Comparison of ENCODE assay signal across 8 mouse cellular contexts in genomic region chr9:43339614-43340020, GRCm38 (mm10). TPM values are rescaled to one million over a fixed set of nuclear protein-coding genes. Genes with fewer than 3 reads are reported as not detected.
DNase-seq lines count a peak whose midpoint lies in the region; ATAC-seq and TF ChIP-seq lines count a peak whose summit lies in the region.

No protein-coding gene starts in this region.

- TF ChIP-seq EP300 in stomach, postnatal 0 days (optimal IDR thresholded peaks at IDR 0.05): no peak

- peak; percentile 94 for DNase-seq in intestine, embryonic 14.5 days (ENCODE audit: low spot score)
- peak; percentile 68 for DNase-seq in cerebellum, adult 8-10 months
- DNase-seq in forelimb bud, embryonic 11.5 days (ENCODE audit: low read depth, low spot score): peak; percentile 63
- DNase-seq in kidney, adult 18-20 months: peak; percentile 75
- peak; percentile 62 to 77 for DNase-seq in left cerebral cortex, postnatal 36 days (ENCODE audit: low spot score in 2 of 2)
- peak; percentile 86 for DNase-seq in midbrain, postnatal 0 days (ENCODE audit: low spot score)
- peak; percentile 73 for DNase-seq in stomach, postnatal 0 days (ENCODE audit: low spot score)

- no peaks in the 10 kb centered on the region for H3K4me1 ChIP-seq in intestine, embryonic 14.5 days (replicated peaks; ENCODE audit: control insufficient read depth, insufficient read depth, low read length)
- H3K4me1 ChIP-seq in intestine, embryonic 16.5 days (ENCODE audit: control insufficient read depth, insufficient read depth, low read length): no peaks in the 10 kb centered on the region
- H3K4me1 ChIP-seq in midbrain, postnatal 0 days (ENCODE audit: insufficient read depth, low read length): no peaks in the 10 kb centered on the region
- H3K4me1 ChIP-seq in stomach, postnatal 0 days (replicated peaks; ENCODE audit: control insufficient read depth, insufficient read depth): no peaks in the 10 kb centered on the region

- intact Hi-C loops in left cerebral cortex, postnatal 36 days (cut with DNase I): loop anchor here (2.0 to 10.0 kb wide), 4 partner anchors 151 to 633 kb away; no protein-coding TSS in a partner anchor

- 0% methylated on average over 2 of the region's 2 CpGs for WGBS in intestine, embryonic 14.5 days
- 0% methylated on average over 2 of the region's 2 CpGs for WGBS in intestine, embryonic 16.5 days
- WGBS in midbrain, postnatal 0 days: 0% methylated on average over 2 of the region's 2 CpGs
- 0% methylated on average over 2 of the region's 2 CpGs for WGBS in stomach, postnatal 0 days

- TF ChIP-seq CTCF in midbrain, postnatal 0 days (IDR thresholded peaks at IDR 0.05): peak; percentile 91
- peak; percentile 87 for TF ChIP-seq CTCF in stomach, postnatal 0 days (IDR thresholded peaks at IDR 0.05; ENCODE audit: low read depth)

- H3K9me3 ChIP-seq in intestine, embryonic 14.5 days (ENCODE audit: control insufficient read depth, low read length): no peaks in the 10 kb centered on the region
- no peaks in the 10 kb centered on the region for H3K9me3 ChIP-seq in intestine, embryonic 16.5 days (ENCODE audit: control insufficient read depth, low read length)
- no peaks in the 10 kb centered on the region for H3K9me3 ChIP-seq in midbrain, postnatal 0 days (ENCODE audit: low read length)
- H3K9me3 ChIP-seq in stomach, postnatal 0 days (ENCODE audit: control insufficient read depth, low read length): no peaks in the 10 kb centered on the region

- H3K36me3 ChIP-seq in intestine, embryonic 14.5 days (ENCODE audit: control insufficient read depth, insufficient read depth, low read length): no peaks in the 10 kb centered on the region
- no peaks in the 10 kb centered on the region for H3K36me3 ChIP-seq in intestine, embryonic 16.5 days (ENCODE audit: control insufficient read depth, insufficient read depth, low read length)
- no peaks in the 10 kb centered on the region for H3K36me3 ChIP-seq in midbrain, postnatal 0 days (ENCODE audit: insufficient read depth, low read length)
- H3K36me3 ChIP-seq in stomach, postnatal 0 days (ENCODE audit: control insufficient read depth, insufficient read depth, low read length): no peaks in the 10 kb centered on the region

- no peaks in the 10 kb centered on the region for H3K27me3 ChIP-seq in intestine, embryonic 14.5 days (replicated peaks; ENCODE audit: control insufficient read depth, insufficient read depth, low read length)
- H3K27me3 ChIP-seq in intestine, embryonic 16.5 days (replicated peaks; ENCODE audit: control insufficient read depth, insufficient read depth, low read length): no peaks in the 10 kb centered on the region
- no peaks in the 10 kb centered on the region for H3K27me3 ChIP-seq in midbrain, postnatal 0 days (ENCODE audit: insufficient read depth, low read length)
- H3K27me3 ChIP-seq in stomach, postnatal 0 days (ENCODE audit: control insufficient read depth, insufficient read depth, low read length): no peaks in the 10 kb centered on the region

- H3K27ac ChIP-seq in intestine, embryonic 14.5 days (ENCODE audit: low read depth): no peak overlapping the region
- H3K27ac ChIP-seq in intestine, embryonic 16.5 days (ENCODE audit: low read length): no peak overlapping the region
- H3K27ac ChIP-seq in midbrain, postnatal 0 days (ENCODE audit: low read depth, low read length): no peak overlapping the region
- H3K27ac ChIP-seq in stomach, postnatal 0 days (replicated peaks): no peak overlapping the region

- H3K9ac ChIP-seq in intestine, embryonic 14.5 days (ENCODE audit: low read length): no peak overlapping the region
- H3K9ac ChIP-seq in intestine, embryonic 16.5 days (ENCODE audit: low read depth, low read length): no peak overlapping the region
- H3K9ac ChIP-seq in midbrain, postnatal 0 days (replicated peaks; ENCODE audit: low read length, poor library complexity, severe bottlenecking): no peak overlapping the region
- H3K9ac ChIP-seq in stomach, postnatal 0 days (ENCODE audit: low read length): no peak overlapping the region

- no peak overlapping the region for H3K4me3 ChIP-seq in intestine, embryonic 14.5 days (ENCODE audit: low read depth, low read length)
- no peak overlapping the region for H3K4me3 ChIP-seq in intestine, embryonic 16.5 days (ENCODE audit: low read length)
- H3K4me3 ChIP-seq in midbrain, postnatal 0 days (ENCODE audit: low read depth, low read length): no peak overlapping the region
- no peak overlapping the region for H3K4me3 ChIP-seq in stomach, postnatal 0 days (ENCODE audit: low read depth, low read length)

- H3K4me2 ChIP-seq in intestine, embryonic 14.5 days (ENCODE audit: low read length): no peak overlapping the region
- no peak overlapping the region for H3K4me2 ChIP-seq in intestine, embryonic 16.5 days (ENCODE audit: low read depth, low read length)
- no peak overlapping the region for H3K4me2 ChIP-seq in midbrain, postnatal 0 days (ENCODE audit: low read depth, low read length, poor library complexity, severe bottlenecking)
- H3K4me2 ChIP-seq in stomach, postnatal 0 days (replicated peaks; ENCODE audit: low read depth): no peak overlapping the region

- no peak for ATAC-seq in intestine, embryonic 14.5 days (replicated peaks; ENCODE audit: low FRiP score, low TSS enrichment, low read depth)
- ATAC-seq in intestine, embryonic 16.5 days: no peak; the same call in 1 of the 2 replicates
- ATAC-seq in midbrain, postnatal 0 days (ENCODE audit: low FRiP score): peak; percentile 59; the same call in 1 of the 2 replicates
- ATAC-seq in stomach, postnatal 0 days (ENCODE audit: low FRiP score, low TSS enrichment): 0 out of 2 replicates have a peak, but pooled peaks have one; percentile 31

RNA-seq across cellular contexts. Expression of gene Trim29, which starts 29.0 kb away (rescaled TPM):
- polyA plus RNA-seq in intestine, embryonic 14.5 days (2014; fragmentation: Nextera tagmentation; extraction: Ambion mirVana): 1.3 and 1.5 TPM in 2 replicates
- 0.87 and 1.0 TPM in 2 replicates for polyA plus RNA-seq in intestine, embryonic 16.5 days (2015; fragmentation: Nextera tagmentation; extraction: Ambion mirVana)
- total RNA-seq in left cerebral cortex, postnatal 36 days (2021): under 1 TPM; 0.30 to 0.75 TPM
- 0.24 and 2.4 TPM in 2 replicates for total RNA-seq in midbrain, postnatal 0 days (2014; rRNA removed)
- polyA plus RNA-seq in midbrain, postnatal 0 days (2015; fragmentation: Nextera tagmentation; extraction: Ambion mirVana): 0.12 and 0.16 TPM in 2 replicates
- polyA plus RNA-seq in stomach, postnatal 0 days (2015; fragmentation: Nextera tagmentation; extraction: Ambion mirVana): 71.2 and 75.3 TPM in 2 replicates

Comparison
In these comparisons a context has a peak if more than half of its experiments do, and no peak if none do; other contexts are left out.
1. ATAC-seq: peak in midbrain, postnatal 0 days (single experiment) and stomach, postnatal 0 days (single experiment); none in intestine, embryonic 14.5 days (single experiment) and intestine, embryonic 16.5 days (single experiment).
2. RNA of gene Trim29, which starts 29.0 kb away (polyA plus RNA-seq): 71.2 to 75.3 TPM in stomach, postnatal 0 days; 1.3 to 1.5 TPM in intestine, embryonic 14.5 days, 0.87 to 1.0 TPM in intestine, embryonic 16.5 days and 0.12 to 0.16 TPM in midbrain, postnatal 0 days; every median in the first group is over 10 times any median in the second.
3. Peak in every context shown above with its lines, with median percentiles within 50 percentile points of each other: DNase-seq.